Mouse (Mus musculus) hindbrain, postnatal 0 days (tissue): ENCODE measurements around the gene Ubr2. TPM values are rescaled to one million over a fixed set of nuclear protein-coding genes. Genes with fewer than 3 reads are reported as not detected.
A peak's percentile ranks its signal among the peaks of the same experiment; 100 is the strongest.

ENCODE experiments used
- ATAC-seq: fragments of 200-750 bp; cut with Nextera tagmentation; 2 replicates; pipeline ENCODE4 v1.8.0; 2017; ENCODE audit warnings: mild to moderate bottlenecking, moderate TSS enrichment, moderate library complexity
- DNase-seq: peaks from one replicate; pipeline ENCODE4 v3.0.0-alpha.2; 2015; ENCODE audit warnings: low spot score
- H3K27ac ChIP-seq: fragments of 300-500 bp; sonication (generic); 2 replicates; pipeline ENCODE4 v1.5.1; 2014; ENCODE audit warnings: mild to moderate bottlenecking
- H3K27me3 ChIP-seq: fragments of 300-500 bp; sonication (generic); 2 replicates; pipeline ENCODE4 v1.6.1; 2014; ENCODE audit warnings: low read length, mixed read lengths; ENCODE audit not compliant: insufficient read depth
- H3K36me3 ChIP-seq: fragments of 300-500 bp; sonication (generic); 2 replicates; pipeline ENCODE4 v1.6.1; 2014; ENCODE audit warnings: low read length, mixed read lengths; ENCODE audit not compliant: insufficient read depth
- H3K4me1 ChIP-seq: fragments of 300-500 bp; sonication (generic); 2 replicates; pipeline ENCODE4 v1.6.1; 2014; ENCODE audit warnings: antibody characterized with exemption, low read length, mixed read lengths; ENCODE audit not compliant: insufficient read depth
- H3K4me2 ChIP-seq: fragments of 300-500 bp; sonication (generic); 2 replicates; pipeline ENCODE4 v1.6.1; 2014; ENCODE audit warnings: low read depth, mild to moderate bottlenecking, low read length, moderate library complexity, mixed read lengths
- H3K4me3 ChIP-seq: fragments of 300-500 bp; sonication (generic); 2 replicates; pipeline ENCODE4 v1.5.1; 2014; ENCODE audit warnings: low read length
- H3K9ac ChIP-seq: fragments of 300-500 bp; sonication (generic); replicated peaks from 2 replicates; pipeline ENCODE4 v1.6.1; 2014; ENCODE audit warnings: mild to moderate bottlenecking, low read length, moderate library complexity, mixed read lengths
- H3K9me3 ChIP-seq: fragments of 300-500 bp; sonication (generic); 2 replicates; pipeline ENCODE4 v1.6.1; 2016; ENCODE audit warnings: low read length, mixed read lengths
- CTCF ChIP-seq: IDR thresholded peaks from 2 replicates; pipeline ENCODE4 v1.5.1; 2016; ENCODE audit warnings: antibody characterized with exemption, control low read depth, low read depth
- WGBS: fragments of 180-500 bp; shearing (Covaris S2); extraction: QIAGEN DNeasy Blood & Tissue Kit; methylation state at CpG from one replicate; pipeline ENCODE4 v1.1.7; 2014; 5-methylcytosine and 5-hydroxymethylcytosine counted together
- polyA plus RNA-seq: library from polyadenylated mRNA; unstranded; fragments of >200 nt; fragmentation: Nextera tagmentation; extraction: Ambion mirVana; gene quantifications from 2 replicates; pipeline ENCODE4 v1.2.1, GENCODE M21; 2015
- total RNA-seq: library from RNA; depleted of rRNA; stranded (reverse); fragments of >200 nt; gene quantifications from 2 replicates; pipeline ENCODE4 v1.2.3, GENCODE M21; 2014

Gene Ubr2
- total and polyA plus RNA-seq, 2 experiments from 2014 or later: 8.7 to 33.0 TPM

DNA sequence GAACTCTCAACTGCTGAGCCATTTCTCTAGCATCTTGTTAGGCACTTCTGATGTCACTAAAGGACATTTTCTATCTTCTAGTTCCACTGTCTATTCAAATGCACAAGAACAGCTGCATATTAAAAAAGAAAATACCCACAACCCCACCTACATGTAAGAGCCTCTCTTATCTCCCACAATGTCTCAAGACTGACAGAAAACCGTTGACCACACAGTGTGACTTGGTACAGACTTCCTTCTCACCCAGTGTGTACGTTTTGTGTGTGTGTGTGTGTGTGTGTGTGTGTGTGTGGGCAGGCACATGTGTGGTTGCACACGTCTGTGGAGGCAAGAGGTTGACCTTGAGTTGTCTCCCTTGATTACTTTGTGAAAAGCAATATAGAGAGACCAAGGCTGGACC, 48.2 kb downstream of the Ubr2 start:
- ATAC-seq: no peak
- Histone ChIP-seq H3K4me2 (no peak overlapping the region), H3K27ac (no peak overlapping the region), H3K4me3 (no peak overlapping the region), H3K9ac (no peak overlapping the region), H3K36me3 (peaks cover 93% of the 10 kb centered on the region), H3K4me1 (no peaks in the 10 kb centered on the region), H3K9me3 (no peaks in the 10 kb centered on the region), H3K27me3 (no peaks in the 10 kb centered on the region)
- TF ChIP-seq CTCF: no peak
- DNase-seq: no peak
- 88% methylated on average over 3 of the region's 3 CpGs for WGBS

DNA sequence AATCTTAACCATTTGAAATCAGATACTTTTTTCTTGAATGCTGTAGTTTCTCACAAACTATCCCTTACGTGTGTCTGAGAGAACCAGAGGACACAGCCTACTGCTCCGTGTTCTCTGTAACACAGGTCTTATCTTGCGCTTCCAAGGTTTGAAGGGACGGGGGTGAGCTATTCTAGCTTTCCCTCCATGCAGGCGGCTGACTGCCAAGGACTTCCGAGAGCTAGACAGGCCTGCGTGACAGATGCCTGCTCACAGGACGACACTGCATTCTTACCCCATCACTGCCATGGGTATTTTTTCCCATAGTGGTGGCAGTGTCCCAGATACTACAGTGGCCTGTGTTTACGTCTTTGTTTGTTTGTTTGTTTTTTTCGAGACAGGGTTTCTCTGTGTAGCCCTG, 50.1 kb downstream of the Ubr2 start:
- Histone ChIP-seq H3K4me3 (no peak overlapping the region), H3K27ac (no peak overlapping the region), H3K9me3 (no peaks in the 10 kb centered on the region), H3K9ac (no peak overlapping the region), H3K36me3 (peaks cover 93% of the 10 kb centered on the region), H3K27me3 (no peaks in the 10 kb centered on the region), H3K4me1 (no peaks in the 10 kb centered on the region), H3K4me2 (no peak overlapping the region)
- ATAC-seq (no peak), DNase-seq (no peak)
- WGBS: 93% methylated on average over 10 of the region's 10 CpGs
- no peak for TF ChIP-seq CTCF

DNA sequence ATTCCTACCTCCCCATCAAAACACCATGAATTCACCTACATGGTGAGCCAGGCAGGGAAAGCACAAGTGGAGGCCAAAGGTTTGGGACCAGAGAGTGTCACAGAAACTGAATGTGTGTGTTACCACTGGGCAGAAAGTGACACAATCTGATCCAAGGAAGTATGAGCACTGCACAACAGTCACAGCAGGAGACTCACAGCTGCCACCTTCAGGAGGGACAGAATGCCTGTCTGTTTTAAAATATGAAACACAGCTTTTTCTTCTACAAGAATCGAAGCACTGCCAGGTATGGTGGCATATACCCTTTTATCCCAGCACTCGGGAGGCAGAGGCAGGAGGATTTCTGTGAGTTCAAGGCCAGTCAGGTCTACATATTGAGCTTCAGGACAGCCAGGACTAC, 52.3 kb downstream of the Ubr2 start:
- Histone ChIP-seq H3K36me3 (peaks cover 89% of the 10 kb centered on the region), H3K9ac (no peak overlapping the region), H3K27me3 (no peaks in the 10 kb centered on the region), H3K4me1 (no peaks in the 10 kb centered on the region), H3K4me2 (no peak overlapping the region), H3K4me3 (no peak overlapping the region), H3K9me3 (no peaks in the 10 kb centered on the region), H3K27ac (no peak overlapping the region)
- 90% methylated on average over 2 of the region's 2 CpGs for WGBS
- DNase-seq: no peak
- peak; percentile 35 for TF ChIP-seq CTCF
- no peak for ATAC-seq

DNA sequence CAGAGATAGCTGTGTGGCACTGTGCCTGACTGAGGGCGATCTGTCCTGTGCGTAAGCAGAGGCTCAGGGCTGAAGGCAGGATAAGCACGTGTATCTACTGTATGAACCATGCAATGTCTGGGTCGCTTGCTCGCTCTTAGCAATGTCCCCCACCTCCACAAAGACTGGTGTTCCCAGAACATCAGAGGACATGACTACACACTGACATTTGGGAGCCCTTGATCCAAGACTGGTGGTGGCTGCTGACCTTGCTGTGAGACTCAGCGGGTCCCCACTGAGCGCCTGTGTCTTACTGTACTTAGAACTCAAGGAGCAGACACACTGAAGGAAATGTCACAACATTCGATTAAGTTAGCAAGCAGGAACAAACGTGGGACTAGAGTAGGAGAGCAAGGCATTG, 64.1 kb downstream of the Ubr2 start:
- Histone ChIP-seq H3K9ac (no peak overlapping the region), H3K27ac (no peak overlapping the region), H3K9me3 (no peaks in the 10 kb centered on the region), H3K4me1 (no peaks in the 10 kb centered on the region), H3K4me2 (no peak overlapping the region), H3K27me3 (no peaks in the 10 kb centered on the region), H3K36me3 (peaks cover 67% of the 10 kb centered on the region), H3K4me3 (no peak overlapping the region)
- WGBS: 95% methylated on average over 9 of the region's 9 CpGs
- DNase-seq: no peak
- no peak for ATAC-seq
- no peak for TF ChIP-seq CTCF

DNA sequence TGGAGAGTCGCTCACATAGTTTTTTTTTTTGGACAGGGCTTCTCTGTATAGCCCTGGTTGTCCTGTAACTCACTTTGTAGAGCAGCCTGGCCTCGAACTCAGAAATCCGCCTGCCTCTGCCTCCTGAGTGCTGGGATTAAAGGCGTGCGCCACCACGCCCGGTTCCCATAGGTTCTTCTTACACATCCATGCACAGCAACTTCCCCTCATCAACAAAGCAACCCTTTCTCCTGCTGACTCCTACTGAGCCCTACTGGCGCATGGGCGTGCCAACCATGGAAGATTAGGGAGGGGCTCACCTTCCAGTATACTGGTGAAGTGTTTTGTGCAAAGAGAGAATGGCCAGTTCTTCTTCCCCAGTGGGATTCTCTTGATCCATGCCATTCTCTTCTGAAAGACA, 67.9 kb downstream of the Ubr2 start:
- H3K4me3 ChIP-seq: no peak overlapping the region
- ATAC-seq (no peak), DNase-seq (no peak)
- no peak overlapping the region for H3K9ac ChIP-seq
- H3K4me1 ChIP-seq: no peaks in the 10 kb centered on the region
- no peaks in the 10 kb centered on the region for H3K27me3 ChIP-seq
- 95% methylated on average over 9 of the region's 9 CpGs for WGBS
- no peaks in the 10 kb centered on the region for H3K9me3 ChIP-seq
- TF ChIP-seq CTCF: no peak
- H3K4me2 ChIP-seq: no peak overlapping the region
- H3K36me3 ChIP-seq: peaks cover 83% of the 10 kb centered on the region
- H3K27ac ChIP-seq: no peak overlapping the region

DNA sequence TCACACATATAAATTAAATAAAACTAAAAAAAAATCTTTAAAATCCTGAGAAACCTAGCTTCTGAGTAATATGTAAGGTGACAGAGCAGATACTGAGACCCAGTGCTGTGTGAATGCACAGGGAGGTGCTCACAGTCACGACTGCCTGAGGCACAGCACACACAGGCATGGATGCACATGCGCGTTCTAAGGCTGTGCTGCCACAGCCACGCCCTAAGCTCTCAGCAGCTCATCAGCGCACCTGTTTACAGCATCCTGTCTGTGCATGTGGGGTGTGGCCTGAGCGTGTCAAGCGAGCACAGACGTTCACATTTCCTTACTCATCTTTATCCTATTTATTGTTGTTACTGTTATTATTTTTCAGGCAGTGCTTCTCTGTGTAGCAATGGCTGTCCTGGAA, 69.9 kb downstream of the Ubr2 start:
- no peaks in the 10 kb centered on the region for H3K9me3 ChIP-seq
- no peak overlapping the region for H3K27ac ChIP-seq
- H3K9ac ChIP-seq: no peak overlapping the region
- WGBS: 91% methylated on average over 8 of the region's 8 CpGs
- TF ChIP-seq CTCF: no peak
- H3K4me2 ChIP-seq: no peak overlapping the region
- DNase-seq: no peak
- no peaks in the 10 kb centered on the region for H3K27me3 ChIP-seq
- no peaks in the 10 kb centered on the region for H3K4me1 ChIP-seq
- peaks cover 89% of the 10 kb centered on the region for H3K36me3 ChIP-seq
- H3K4me3 ChIP-seq: no peak overlapping the region
- ATAC-seq: no peak

DNA sequence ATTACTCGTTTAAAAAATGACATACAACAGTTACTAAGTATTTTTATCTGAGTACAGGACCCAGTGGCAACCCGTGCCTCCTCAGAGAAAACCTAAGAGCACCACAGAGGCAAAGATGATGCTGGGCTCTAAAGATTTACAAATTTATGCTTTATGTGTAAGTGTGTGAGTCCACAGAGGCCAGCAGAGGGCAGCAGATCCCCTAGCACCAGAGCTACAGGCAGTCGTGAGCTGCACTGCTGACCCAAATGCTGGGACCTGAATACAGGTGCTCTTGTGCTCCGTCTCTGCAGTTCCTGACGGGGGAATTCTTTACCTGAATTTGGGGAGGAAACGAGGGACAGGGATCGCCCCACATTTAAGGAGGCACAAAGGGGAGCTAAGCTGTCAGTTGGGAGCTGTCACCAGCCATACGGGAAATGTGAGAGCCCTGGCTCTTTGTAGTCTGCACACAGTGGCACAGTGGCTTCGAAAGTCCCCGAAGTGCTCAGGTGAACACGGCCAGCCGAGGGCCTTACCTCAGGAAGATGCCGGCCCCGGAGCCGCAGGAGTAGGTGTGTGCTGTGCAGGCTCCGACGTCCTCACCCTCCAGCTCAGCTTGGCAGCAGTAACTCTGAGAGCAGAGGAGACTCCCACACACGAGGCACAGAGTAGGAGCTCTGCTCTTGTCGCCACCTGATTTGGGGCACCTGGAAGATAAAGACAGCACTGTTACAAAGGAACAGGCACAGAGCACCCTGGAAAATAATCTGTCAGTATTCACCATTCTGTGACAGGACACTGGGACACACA, 76.6 kb downstream of the Ubr2 start:
- 84% methylated on average over 19 of the region's 19 CpGs for WGBS
- DNase-seq: peak; percentile 75
- TF ChIP-seq CTCF: peak; percentile 81

More for the DNA sequence above, 76.6 kb downstream of the Ubr2 start:
- Histone ChIP-seq H3K27me3 (no peaks in the 10 kb centered on the region), H3K36me3 (peaks cover 75% of the 10 kb centered on the region), H3K27ac (no peak overlapping the region), H3K9me3 (no peaks in the 10 kb centered on the region), H3K4me1 (no peaks in the 10 kb centered on the region), H3K4me2 (no peak overlapping the region), H3K4me3 (no peak overlapping the region), H3K9ac (no peak overlapping the region)
- peak; percentile 67; the same call in 1 of the 2 replicates for ATAC-seq
